Mouse (Mus musculus): ENCODE results near the gene Ube2c.
"Not testable (repeated sequence)": the region's sequence is repeated elsewhere in the genome, so short reads cannot be mapped to it uniquely, and the experiment has no call there.

The Ube2c gene

GRCm38 (mm10) chr2:164790451-164790850 lies 20.8 kb downstream of the Ube2c start:
- DNase-seq: no peak

- no peak for DNase-seq
Measured at GRCm38 (mm10) chr2:164791841-164792261, 22.2 kb downstream of the Ube2c start.

GRCm38 (mm10) chr2:164792400-164793190 lies 22.9 kb downstream of the Ube2c start:
- DNase-seq: no peak

GRCm38 (mm10) chr2:164793236-164793635 lies 23.5 kb downstream of the Ube2c start:
- DNase-seq: peak; percentile 57 to 62

GRCm38 (mm10) chr2:164793772-164794171 lies 24.1 kb downstream of the Ube2c start:
- no peak for DNase-seq

- DNase-seq: peak; percentile 58 to 59
Measured at GRCm38 (mm10) chr2:164794293-164794692, 24.6 kb downstream of the Ube2c start.

GRCm38 (mm10) chr2:164795868-164796267 lies 26.2 kb downstream of the Ube2c start:
- DNase-seq: no peak

- DNase-seq: not testable (repeated sequence)
Measured at GRCm38 (mm10) chr2:164798554-164798953, 28.9 kb downstream of the Ube2c start.

GRCm38 (mm10) chr2:164800252-164801004 lies 30.7 kb downstream of the Ube2c start:
- no peak for DNase-seq

- no peak for DNase-seq
Measured at GRCm38 (mm10) chr2:164803201-164803920, 33.7 kb downstream of the Ube2c start.

GRCm38 (mm10) chr2:164803921-164804313 lies 34.2 kb downstream of the Ube2c start:
- DNase-seq: no peak

GRCm38 (mm10) chr2:164804533-164805331 lies 35.0 kb downstream of the Ube2c start, which contains the start of the genes Acot8 and Zswim3:
Gene Acot8, minus strand, starts transcription at chr2:164804882.
Gene Zswim3, plus strand, starts transcription at chr2:164805098.
- DNase-seq: peak; percentile 98 to 99

- DNase-seq: no peak
Measured at GRCm38 (mm10) chr2:164805332-164805718, 35.6 kb downstream of the Ube2c start.

- DNase-seq: no peak
Measured at GRCm38 (mm10) chr2:164806614-164807013, 36.9 kb downstream of the Ube2c start.

GRCm38 (mm10) chr2:164813557-164813956 lies 43.9 kb downstream of the Ube2c start:
- no peak for DNase-seq

- no peak for DNase-seq
Measured at GRCm38 (mm10) chr2:164815348-164815747, 45.6 kb downstream of the Ube2c start.

GRCm38 (mm10) chr2:164815821-164816220 lies 46.1 kb downstream of the Ube2c start:
- no peak for DNase-seq

- no peak for DNase-seq
Measured at GRCm38 (mm10) chr2:164817206-164817605, 47.5 kb downstream of the Ube2c start.

GRCm38 (mm10) chr2:164817703-164818102 lies 48.0 kb downstream of the Ube2c start:
- DNase-seq: no peak

GRCm38 (mm10) chr2:164821060-164821459 lies 51.4 kb downstream of the Ube2c start:
- no peak for DNase-seq

- peak; percentile 98 to 100 for DNase-seq
Measured at GRCm38 (mm10) chr2:164822636-164823165, 53.0 kb downstream of the Ube2c start, which contains the start of gene Zswim1. Gene Zswim1, plus strand, starts transcription at chr2:164822686.

- DNase-seq: peak in 1 of 2 experiments; percentile 17
Measured at GRCm38 (mm10) chr2:164823181-164823585, 53.5 kb downstream of the Ube2c start.

Measured in thymus, postnatal 36 days (tissue).